Mouse (Mus musculus): ENCODE results near the gene Runx1.

GRCm38 (mm10) chr16:92602504-92602903, 223.4 kb downstream of the Runx1 start:
- no peak for TF ChIP-seq USF1 (IDR thresholded peaks at IDR 0.05; ENCODE audit: low read depth, low read length)
- peak; percentile 72 for TF ChIP-seq POLR2A (IDR thresholded peaks at IDR 0.05; ENCODE audit: low read depth, low read length)
- TF ChIP-seq CTCF (conservative IDR thresholded peaks at IDR 0.05 in 1 of 2, IDR thresholded peaks at IDR 0.05 in 1 of 2; ENCODE audit: low read depth in 2 of 2, low read length in 2 of 2) = no peak
- no peak for TF ChIP-seq POLR2AphosphoS2 (IDR thresholded peaks at IDR 0.05; ENCODE audit: low read depth, low read length)
- TF ChIP-seq RCOR1 (conservative IDR thresholded peaks at IDR 0.05; ENCODE audit: low read depth, low read length) = peak; percentile 50; the same call in 1 of the 2 replicates
- no peak for TF ChIP-seq CHD2 (IDR thresholded peaks at IDR 0.05; ENCODE audit: low read length)
